Mouse (Mus musculus) MEL (cell line): ENCODE data around the gene Hdac7.
"Not testable (repeated sequence)": the region's sequence is repeated elsewhere in the genome, so short reads cannot be mapped to it uniquely, and the experiment has no call there.

ENCODE experiments used
- GABPA ChIP-seq: IDR thresholded peaks from 2 replicates; pipeline ENCODE4 v1.6.1; 2012; ENCODE audit warnings: low read depth, mild to moderate bottlenecking, inconsistent platforms, low read length, improper control_type of control experiment, moderate library complexity
- RAD21 ChIP-seq: IDR thresholded peaks from 2 replicates; pipeline ENCODE4 v1.6.1; 2011; ENCODE audit warnings: mild to moderate bottlenecking, low read depth, low read length, improper control_type of control experiment
- SMC3 ChIP-seq: IDR thresholded peaks from 2 replicates; pipeline ENCODE4 v1.6.1; 2011; ENCODE audit warnings: low read depth, low read length, improper control_type of control experiment

- not testable (repeated sequence) for TF ChIP-seq GABPA, RAD21, SMC3
These were observed 25.8 kb upstream of the Hdac7 start for GRCm38 (mm10) chr15:97870116-97870515.
